Mouse (Mus musculus): ENCODE data around the gene Runx2. TPM values are rescaled to one million over a fixed set of nuclear protein-coding genes. Genes with fewer than 3 reads are reported as not detected.

Gene Runx2
- total and polyA plus RNA-seq, 3 experiments = not detected

DNA sequence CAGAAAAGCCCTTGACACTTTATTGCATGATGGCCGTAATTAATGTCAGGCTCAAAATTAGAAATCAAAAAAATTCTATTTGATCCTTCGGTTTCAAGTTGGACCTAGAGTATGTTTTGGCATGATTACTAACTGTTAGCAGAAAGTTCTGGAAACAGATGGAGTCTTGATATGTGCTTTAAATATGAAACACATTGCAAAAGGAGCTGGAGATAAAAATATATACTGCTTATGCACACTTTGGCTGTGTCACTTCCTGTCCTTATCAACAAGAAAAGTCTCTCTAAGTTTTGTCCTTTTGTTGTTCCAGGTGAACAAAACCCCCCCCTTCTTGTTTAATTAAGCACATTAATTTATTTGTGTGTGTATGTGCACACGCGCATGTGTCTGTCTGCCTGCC is 183.0 kb downstream of the Runx2 start:
- peaks cover 0 to 6% of the 10 kb centered on the region in 2 experiments; a peak in 2 of 4 replicates for H3K36me3 ChIP-seq (ENCODE audit: control insufficient read depth in 1 of 2, insufficient read depth in 2 of 2, low read length in 2 of 2)
- no peaks in the 10 kb centered on the region for H3K27me3 ChIP-seq (ENCODE audit: control insufficient read depth in 1 of 2, insufficient read depth in 2 of 2, low read length in 2 of 2)
- H3K9me3 ChIP-seq (replicated peaks; ENCODE audit: insufficient read depth, low read length) = no peaks in the 10 kb centered on the region
- no peaks in the 10 kb centered on the region for H3K79me2 ChIP-seq (ENCODE audit: control insufficient read depth, insufficient read depth, low read length, poor library complexity)
- H3K4me1 ChIP-seq (ENCODE audit: control insufficient read depth in 1 of 2, insufficient read depth in 2 of 2, low read length in 2 of 2) = peaks cover 0 to 6% of the 10 kb centered on the region in 2 experiments; a peak in 2 of 4 replicates
- no peak for DNase-seq (ENCODE audit: low read depth, low spot score)
- TF ChIP-seq SIN3A (IDR thresholded peaks at IDR 0.05; ENCODE audit: low read length) (no peak), EP300 (IDR thresholded peaks at IDR 0.05; ENCODE audit: low read depth in 1 of 2, low read length in 2 of 2) (peak in 1 of 2 experiments; percentile 41; a peak in 1 of 4 replicates)
- no peak overlapping the region for H3K9ac ChIP-seq (ENCODE audit: control insufficient read depth, low read depth, low read length, poor library complexity, severe bottlenecking)
- no peak overlapping the region for H3K4me3 ChIP-seq (ENCODE audit: control insufficient read depth in 1 of 2, insufficient read depth in 1 of 2, low read depth in 2 of 2, low read length in 2 of 2)
- H3K27ac ChIP-seq (ENCODE audit: control insufficient read depth, low read depth, low read length) = no peak overlapping the region

DNA sequence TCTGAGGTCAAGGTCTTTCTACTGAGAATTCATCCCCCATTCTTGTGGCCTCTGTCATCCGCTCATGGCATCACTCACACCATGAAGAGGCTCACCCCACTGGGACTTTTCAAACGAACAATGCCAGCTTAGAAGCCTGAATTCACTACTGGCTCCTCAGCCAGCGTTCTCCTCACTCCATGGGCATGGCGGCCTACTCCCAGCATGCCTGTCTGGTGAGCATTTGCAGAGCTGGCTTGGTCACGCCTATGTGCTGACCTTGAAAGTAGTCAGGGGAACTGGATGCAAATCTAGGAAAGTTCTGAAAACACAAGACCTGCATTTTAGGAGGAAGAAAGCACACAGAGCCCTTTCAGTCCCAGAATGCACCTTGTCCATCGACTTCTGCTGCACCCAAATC is 187.3 kb downstream of the Runx2 start:
- no peak for TF ChIP-seq UBTF (IDR thresholded peaks at IDR 0.05; ENCODE audit: borderline replicate concordance, insufficient read depth, low read depth, low read length)
- no peak for TF ChIP-seq MAZ (IDR thresholded peaks at IDR 0.05; ENCODE audit: low read depth, low read length)
- TF ChIP-seq HCFC1 (IDR thresholded peaks at IDR 0.05; ENCODE audit: low read depth, low read length) = no peak
- no peak for TF ChIP-seq MYC (IDR thresholded peaks at IDR 0.05; ENCODE audit: low read depth, low read length)
- TF ChIP-seq ZMIZ1 (IDR thresholded peaks at IDR 0.05; ENCODE audit: low read depth, low read length) = no peak
- no peak for TF ChIP-seq EP300 (IDR thresholded peaks at IDR 0.05; ENCODE audit: low read depth in 1 of 2, low read length in 2 of 2)
- no peak for TF ChIP-seq MXI1 (IDR thresholded peaks at IDR 0.05; ENCODE audit: low read depth, low read length)
- no peak for TF ChIP-seq CHD2 (IDR thresholded peaks at IDR 0.05; ENCODE audit: low read length)
- no peak for TF ChIP-seq TAL1 (IDR thresholded peaks at IDR 0.05; ENCODE audit: low read length)
- no peaks in the 10 kb centered on the region for H3K9me3 ChIP-seq (replicated peaks; ENCODE audit: insufficient read depth, low read length)
- H3K79me2 ChIP-seq (ENCODE audit: control insufficient read depth, insufficient read depth, low read length, poor library complexity) = no peaks in the 10 kb centered on the region
- H3K27ac ChIP-seq (ENCODE audit: control insufficient read depth, low read depth, low read length) = no peak overlapping the region
- no peak overlapping the region for H3K4me3 ChIP-seq (ENCODE audit: control insufficient read depth in 1 of 2, insufficient read depth in 1 of 2, low read depth in 2 of 2, low read length in 2 of 2)
- H3K36me3 ChIP-seq (ENCODE audit: control insufficient read depth in 1 of 2, insufficient read depth in 2 of 2, low read length in 2 of 2) = peaks cover 0 to 6% of the 10 kb centered on the region in 2 experiments; a peak in 2 of 4 replicates
- peaks cover 0 to 6% of the 10 kb centered on the region in 2 experiments; a peak in 2 of 4 replicates for H3K4me1 ChIP-seq (ENCODE audit: control insufficient read depth in 1 of 2, insufficient read depth in 2 of 2, low read length in 2 of 2)
- H3K9ac ChIP-seq (ENCODE audit: control insufficient read depth, low read depth, low read length, poor library complexity, severe bottlenecking) = no peak overlapping the region
- no peaks in the 10 kb centered on the region for H3K27me3 ChIP-seq (ENCODE audit: control insufficient read depth in 1 of 2, insufficient read depth in 2 of 2, low read length in 2 of 2)
- DNase-seq (ENCODE audit: low read depth, low spot score) = no peak

DNA sequence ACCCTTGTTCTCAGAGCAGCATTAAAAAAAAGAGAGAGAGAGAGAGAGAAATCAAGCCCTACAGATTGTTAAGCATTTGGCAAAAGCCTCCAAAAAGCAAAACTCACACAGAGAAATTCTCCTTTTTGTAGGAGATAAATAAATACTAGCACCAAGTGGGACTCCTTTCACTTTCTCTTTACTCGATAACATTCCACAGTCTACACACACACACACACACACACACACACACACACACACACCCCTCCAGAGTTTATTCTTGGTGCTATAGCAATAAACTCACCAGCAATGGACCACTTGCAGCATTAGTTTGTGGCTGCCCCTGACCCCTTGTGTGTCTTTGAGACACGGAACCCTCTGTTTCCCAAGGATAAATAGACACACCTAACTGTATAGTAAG is 190.9 kb downstream of the Runx2 start:
- H3K4me3 ChIP-seq (ENCODE audit: control insufficient read depth in 1 of 2, insufficient read depth in 1 of 2, low read depth in 2 of 2, low read length in 2 of 2) = peak overlapping the region; percentile 21 to 50

More for the DNA sequence above, 190.9 kb downstream of the Runx2 start:
- no peaks in the 10 kb centered on the region for H3K9me3 ChIP-seq (replicated peaks; ENCODE audit: insufficient read depth, low read length)
- no peak for DNase-seq (ENCODE audit: low read depth, low spot score)
- H3K9ac ChIP-seq (ENCODE audit: control insufficient read depth, low read depth, low read length, poor library complexity, severe bottlenecking) = no peak overlapping the region
- no peak overlapping the region for H3K27ac ChIP-seq (ENCODE audit: control insufficient read depth, low read depth, low read length)
- H3K27me3 ChIP-seq (ENCODE audit: control insufficient read depth in 1 of 2, insufficient read depth in 2 of 2, low read length in 2 of 2) = no peaks in the 10 kb centered on the region
- no peaks in the 10 kb centered on the region for H3K4me1 ChIP-seq (ENCODE audit: control insufficient read depth in 1 of 2, insufficient read depth in 2 of 2, low read length in 2 of 2)
- H3K79me2 ChIP-seq (ENCODE audit: control insufficient read depth, insufficient read depth, low read length, poor library complexity) = no peaks in the 10 kb centered on the region
- H3K36me3 ChIP-seq (ENCODE audit: control insufficient read depth in 1 of 2, insufficient read depth in 2 of 2, low read length in 2 of 2) = no peaks in the 10 kb centered on the region
- TF ChIP-seq MAZ (IDR thresholded peaks at IDR 0.05; ENCODE audit: low read depth, low read length) = no peak
